ENCODE assay signal across 16 mouse cellular contexts in genomic region chr3:127764541-127764940, GRCm38 (mm10). TPM values are rescaled to one million over a fixed set of nuclear protein-coding genes. Genes with fewer than 3 reads are reported as not detected.
DNase-seq lines count a peak whose midpoint lies in the region; ATAC-seq and TF ChIP-seq lines count a peak whose summit lies in the region.
"Had no signal": no experiment of that assay in that cellular context is flagged by ENCODE, and none has a peak within 500 bp of the region (broad histone marks: within the 10 kb centered on the region; RNA-seq: fewer than 3 reads in every experiment).

No protein-coding gene starts in this region.

- WGBS in kidney, postnatal 0 days: 64% methylated on average over 5 of the region's 5 CpGs
- WGBS in bone marrow, adult 2 months: 79% methylated on average over 5 of the region's 5 CpGs

- no peaks in the 10 kb centered on the region for H3K9me3 ChIP-seq in kidney, postnatal 0 days (replicated peaks; ENCODE audit: low read length)
- H3K9me3 ChIP-seq: embryonic facial prominence, embryonic 12.5 days; hindbrain, embryonic 13.5 days had no signal

- TF ChIP-seq POLR2A in bone marrow, adult 2 months (IDR thresholded peaks at IDR 0.05; ENCODE audit: borderline replicate concordance, control insufficient read depth, low read depth, low read length): no peak

- no peak for ATAC-seq in CD4-positive, CD25-positive, alpha-beta regulatory T cell, adult 4 months
- ATAC-seq in kidney, postnatal 0 days (replicated peaks; ENCODE audit: low FRiP score, low read depth): no peak

- H3K9ac ChIP-seq in kidney, postnatal 0 days (ENCODE audit: low read depth, low read length): no peak overlapping the region
- H3K9ac ChIP-seq: embryonic facial prominence, embryonic 12.5 days; hindbrain, embryonic 13.5 days had no signal

- H3K4me1 ChIP-seq in kidney, postnatal 0 days (replicated peaks; ENCODE audit: insufficient read depth, low read length): no peaks in the 10 kb centered on the region
- H3K4me1 ChIP-seq in bone marrow, adult 2 months (ENCODE audit: control insufficient read depth, insufficient read depth, low read length): peaks cover 2% of the 10 kb centered on the region; the same call in 1 of the 2 replicates
- H3K4me1 ChIP-seq: embryonic facial prominence, embryonic 12.5 days; hindbrain, embryonic 13.5 days had no signal

- TF ChIP-seq CTCF in kidney, postnatal 0 days (IDR thresholded peaks at IDR 0.05; ENCODE audit: low read depth): peak; percentile 36; the same call in 1 of the 2 replicates
- peak; percentile 26; the same call in 1 of the 2 replicates for TF ChIP-seq CTCF in bone marrow, adult 2 months (IDR thresholded peaks at IDR 0.05; ENCODE audit: control insufficient read depth, insufficient read depth, low read length)

- no peaks in the 10 kb centered on the region for H3K27me3 ChIP-seq in kidney, postnatal 0 days (ENCODE audit: insufficient read depth, low read length)

- H3K36me3 ChIP-seq in kidney, postnatal 0 days (ENCODE audit: insufficient read depth, low read length): no peaks in the 10 kb centered on the region
- H3K36me3 ChIP-seq: embryonic facial prominence, embryonic 12.5 days; hindbrain, embryonic 13.5 days had no signal

- H3K4me3 ChIP-seq in kidney, postnatal 0 days (replicated peaks; ENCODE audit: low read depth, low read length): no peak overlapping the region
- no peak overlapping the region for H3K4me3 ChIP-seq in bone marrow, adult 2 months (replicated peaks; ENCODE audit: control insufficient read depth, low read depth, low read length)
- H3K4me3 ChIP-seq: embryonic facial prominence, embryonic 12.5 days; hindbrain, embryonic 13.5 days had no signal

- no peak overlapping the region for H3K27ac ChIP-seq in kidney, postnatal 0 days
- H3K27ac ChIP-seq in bone marrow, adult 2 months (ENCODE audit: control insufficient read depth, insufficient read depth, low read depth, low read length, poor library complexity): no peak overlapping the region
- H3K27ac ChIP-seq: embryonic facial prominence, embryonic 12.5 days; hindbrain, embryonic 13.5 days had no signal

- no peak overlapping the region for H3K4me2 ChIP-seq in kidney, postnatal 0 days (ENCODE audit: low read length)
- H3K4me2 ChIP-seq: embryonic facial prominence, embryonic 12.5 days; hindbrain, embryonic 13.5 days had no signal

- peak; percentile 14 for DNase-seq in CD4-positive, CD25-positive, alpha-beta regulatory T cell, adult 2 months (ENCODE audit: low read depth, low spot score)
- DNase-seq in kidney, postnatal 0 days (ENCODE audit: low spot score): no peak
- no peak for DNase-seq in kidney, postnatal 4 days
- peak; percentile 27 for DNase-seq in retina, postnatal 1 day
- no peak for DNase-seq in retina, embryonic 14.5 days (ENCODE audit: low spot score)
- no peak for DNase-seq in left cerebral cortex, adult 11 months (ENCODE audit: low spot score)
- DNase-seq: cerebellum, adult 18-20 months; gastrocnemius, postnatal 25 days; kidney, adult 11 months; layer of hippocampus, postnatal 36 days; right cerebral cortex, adult 18-20 months; spleen, adult 18-20 months had no signal

RNA-seq across cellular contexts. Expression of gene Alpk1, which starts 15.8 kb away (rescaled TPM):
- polyA plus RNA-seq in CD4-positive, CD25-positive, alpha-beta regulatory T cell, adult 4 months (2017; shearing (Covaris generic)): 1 to 10 TPM in 1 of 2 experiments, under 1 TPM in 1; 0.70 to 1.9 TPM
- 0.61 and 0.75 TPM in 2 replicates for polyA plus RNA-seq in kidney, postnatal 0 days (2015; fragmentation: Nextera tagmentation; extraction: Ambion mirVana)
- 1.8 and 5.5 TPM in 2 replicates for polyA plus RNA-seq in bone marrow, adult 2 months (2011; ENCODE audit: insufficient read depth, insufficient read length, low replicate concordance, missing spikeins)

RNA-seq across cellular contexts. Expression of gene Tifa, which starts 25.1 kb away (rescaled TPM):
- under 1 TPM in 1 of 2 experiments, not detected in 1; 0.38 TPM for polyA plus RNA-seq in CD4-positive, CD25-positive, alpha-beta regulatory T cell, adult 4 months (2017; shearing (Covaris generic))
- polyA plus RNA-seq in kidney, postnatal 0 days (2015; fragmentation: Nextera tagmentation; extraction: Ambion mirVana): 7.0 and 7.7 TPM in 2 replicates
- polyA plus RNA-seq in bone marrow, adult 2 months (2011; ENCODE audit: insufficient read depth, insufficient read length, low replicate concordance, missing spikeins): 32.1 and 38.2 TPM in 2 replicates

Comparison
In these comparisons a context has a peak if more than half of its experiments do, and no peak if none do; other contexts are left out.
1. DNase-seq: peak in CD4-positive, CD25-positive, alpha-beta regulatory T cell, adult 2 months (single experiment) and retina, postnatal 1 day (single experiment); none in kidney, postnatal 0 days (single experiment), kidney, postnatal 4 days (0 of 2), retina, embryonic 14.5 days (single experiment) and left cerebral cortex, adult 11 months (single experiment).